Mouse (Mus musculus): ENCODE results near the gene Crb3. TPM values are rescaled to one million over a fixed set of nuclear protein-coding genes. Genes with fewer than 3 reads are reported as not detected.

The Crb3 gene
- polyA plus RNA-seq (2015; fragmentation: Nextera tagmentation; extraction: Ambion mirVana): 7.3 and 7.9 TPM in 2 replicates

DNA sequence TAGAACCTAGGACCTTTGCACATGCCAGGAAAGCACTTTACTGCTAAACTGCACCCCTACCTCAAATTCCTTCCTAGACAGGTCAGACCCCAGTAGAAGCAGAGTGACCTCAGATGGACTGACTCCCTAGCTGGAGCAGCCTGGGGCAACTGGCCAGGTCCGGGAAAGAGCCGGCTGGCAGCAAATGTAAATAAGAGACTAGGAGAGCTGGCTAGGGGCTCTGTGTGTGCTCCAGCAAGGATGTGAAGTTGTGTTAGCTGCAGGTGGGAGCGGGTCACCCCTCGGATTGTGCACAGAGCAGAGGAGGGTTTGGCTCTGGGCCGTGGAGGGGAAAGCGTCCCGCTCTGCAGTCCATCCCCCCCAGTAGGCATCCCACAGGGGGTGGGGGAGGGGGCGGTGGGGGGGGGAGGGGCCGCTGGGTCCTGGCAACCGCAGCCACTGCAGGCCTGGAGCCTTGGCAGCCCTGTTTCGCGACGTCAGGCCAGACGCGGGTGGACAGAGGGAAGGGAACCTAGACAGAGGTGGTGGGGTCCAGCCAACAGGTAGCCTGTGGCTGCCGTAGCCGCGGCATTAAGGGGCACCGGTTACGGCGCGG lies at the start of gene Crb3:
Gene Crb3, plus strand, starts transcription at position 215 of the 595 bp plus-strand sequence.
- peak within 1 kb of the TSS; percentile 81 for H3K4me3 ChIP-seq
- peak within 1 kb of the TSS; percentile 82 for H3K4me2 ChIP-seq
- H3K4me1 ChIP-seq: peaks cover 22% of the 10 kb centered on the region
- H3K9ac ChIP-seq: peak within 1 kb of the TSS; percentile 75
- 3% methylated on average over 15 of the region's 22 CpGs for WGBS
- no peak for ATAC-seq (ENCODE audit: insufficient number of reproducible peaks, insufficient read depth, low FRiP score, low TSS enrichment, low read depth)
- H3K27ac ChIP-seq: 0 out of 2 replicates have a peak within 1 kb of the TSS, but pooled peaks have one; percentile 28
- no peaks in the 10 kb centered on the region for H3K9me3 ChIP-seq
- peaks cover 32% of the 10 kb centered on the region for H3K27me3 ChIP-seq
- peaks cover 19% of the 10 kb centered on the region for H3K36me3 ChIP-seq

DNA sequence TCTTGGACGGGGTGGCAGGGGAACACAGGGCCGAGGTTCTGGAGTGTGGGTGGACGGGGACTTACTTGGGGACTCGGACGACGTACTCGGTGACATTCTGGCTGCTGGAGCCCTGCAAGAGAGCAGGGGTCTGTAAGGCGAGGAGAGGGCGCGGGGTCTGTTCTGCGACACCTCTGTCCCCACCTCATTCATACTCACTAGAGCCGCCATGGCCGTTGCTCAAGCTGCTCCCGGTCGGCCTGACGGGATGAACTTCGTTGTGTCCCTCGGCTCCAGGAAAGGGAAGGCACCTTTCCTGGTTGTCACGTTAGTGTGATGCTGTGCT lies 48.0 kb upstream of the Crb3 start:
- no peaks in the 10 kb centered on the region for H3K9me3 ChIP-seq
- ATAC-seq (ENCODE audit: insufficient number of reproducible peaks, insufficient read depth, low FRiP score, low TSS enrichment, low read depth): 0 out of 2 replicates have a peak, but pooled peaks have one; percentile 2
- peak overlapping the region; percentile 77 for H3K4me3 ChIP-seq
- H3K27ac ChIP-seq: peak overlapping the region; percentile 78
- peaks cover 38% of the 10 kb centered on the region for H3K36me3 ChIP-seq
- H3K4me2 ChIP-seq: peak overlapping the region; percentile 85
- no peaks in the 10 kb centered on the region for H3K27me3 ChIP-seq
- WGBS: under 1% methylated on average over 19 of the region's 19 CpGs
- peak overlapping the region; percentile 85 for H3K9ac ChIP-seq
- H3K4me1 ChIP-seq: peaks cover 19% of the 10 kb centered on the region

DNA sequence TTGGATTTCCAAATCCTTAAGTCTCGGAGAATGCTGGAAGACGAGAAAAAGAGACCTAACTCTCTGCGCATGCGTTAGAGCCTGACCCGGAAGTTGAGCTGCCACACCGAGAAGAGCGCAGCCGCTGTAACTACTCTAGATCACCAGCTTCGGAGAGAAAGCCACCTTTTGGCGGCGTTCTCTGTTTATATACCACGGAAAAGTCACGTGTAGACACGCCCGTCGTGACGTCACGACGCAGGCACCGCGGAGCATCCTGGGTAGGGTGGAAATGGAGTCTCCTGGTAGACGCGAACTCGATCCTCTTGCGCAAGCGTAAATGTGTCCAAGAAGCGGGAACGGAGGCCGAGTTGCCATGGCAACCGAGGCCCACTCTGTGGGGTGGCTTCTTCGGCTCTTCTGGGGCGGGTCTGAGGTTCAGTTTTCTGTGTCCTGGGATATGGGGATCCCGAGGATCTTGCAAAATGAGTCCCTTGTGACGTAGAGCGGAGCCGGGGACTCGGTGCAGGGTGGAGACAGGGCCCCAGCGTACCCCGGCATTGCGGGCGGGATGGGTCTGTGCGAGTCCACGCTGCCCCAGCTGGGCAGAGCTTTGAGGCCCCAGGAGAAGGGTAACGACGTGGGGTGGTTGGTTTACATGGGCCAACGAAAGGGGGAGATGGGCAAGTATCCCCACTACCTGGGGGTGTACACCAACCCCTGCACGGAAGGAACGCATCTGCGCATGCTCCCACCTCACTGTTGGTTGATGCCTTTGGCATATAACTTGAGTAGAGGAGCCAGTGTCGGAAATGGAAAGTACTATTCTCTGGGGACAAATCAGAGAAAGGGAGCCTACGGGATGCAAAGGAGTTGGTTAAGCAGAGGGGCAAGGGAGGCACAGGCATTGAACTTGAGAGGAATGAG lies 47.4 kb upstream of the Crb3 start, which contains the start of the genes Gtf2f1 and Gm17949:
Gene Gtf2f1, minus strand, starts transcription at position 53 of the 906 bp plus-strand sequence.
Gene Gm17949, plus strand, starts transcription at position 234 of the 906 bp plus-strand sequence.
- peak; percentile 86 for ATAC-seq (ENCODE audit: insufficient number of reproducible peaks, insufficient read depth, low FRiP score, low TSS enrichment, low read depth)
- H3K4me2 ChIP-seq: peak within 1 kb of the TSS; percentile 85
- no peaks in the 10 kb centered on the region for H3K9me3 ChIP-seq
- peak within 1 kb of the TSS; percentile 77 for H3K4me3 ChIP-seq
- H3K27ac ChIP-seq: peak within 1 kb of the TSS; percentile 98
- peaks cover 19% of the 10 kb centered on the region for H3K4me1 ChIP-seq
- under 1% methylated on average over 51 of the region's 51 CpGs for WGBS
- no peaks in the 10 kb centered on the region for H3K27me3 ChIP-seq
- peak within 1 kb of the TSS; percentile 85 for H3K9ac ChIP-seq
- H3K36me3 ChIP-seq: peaks cover 32% of the 10 kb centered on the region

DNA sequence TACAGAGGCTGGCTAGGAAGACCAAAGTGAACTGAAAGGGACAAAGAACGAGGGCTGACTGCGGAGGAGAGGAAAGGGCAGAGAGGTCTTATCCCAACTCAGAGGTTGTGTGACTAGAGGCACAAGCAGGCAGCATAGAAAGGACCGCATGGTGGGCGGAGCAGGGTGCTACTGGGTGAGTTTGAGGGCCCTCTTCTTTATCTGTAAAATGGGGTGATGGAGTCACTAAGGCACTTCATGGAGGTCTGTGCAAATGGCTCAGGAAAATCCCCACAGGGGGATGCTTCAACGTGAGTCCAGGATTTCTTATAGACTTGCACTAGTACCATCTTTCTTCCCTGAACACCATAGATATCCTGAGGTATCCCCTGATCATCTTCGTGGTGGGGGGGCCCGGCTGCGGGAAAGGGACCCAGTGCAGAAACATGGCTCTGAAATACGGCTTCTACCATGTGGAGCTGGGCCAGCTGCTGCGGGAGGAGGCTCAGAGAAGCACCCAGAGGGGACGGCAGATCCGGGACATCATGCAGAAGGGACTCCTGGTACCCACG lies 46.6 kb upstream of the Crb3 start:
- H3K4me1 ChIP-seq: peaks cover 19% of the 10 kb centered on the region
- peak overlapping the region; percentile 85 for H3K4me2 ChIP-seq
- peak overlapping the region; percentile 77 for H3K4me3 ChIP-seq
- no peak for ATAC-seq (ENCODE audit: insufficient number of reproducible peaks, insufficient read depth, low FRiP score, low TSS enrichment, low read depth)
- peak overlapping the region; percentile 98 for H3K27ac ChIP-seq
- peaks cover 24% of the 10 kb centered on the region for H3K36me3 ChIP-seq
- H3K9me3 ChIP-seq: no peaks in the 10 kb centered on the region
- peak overlapping the region; percentile 83 for H3K9ac ChIP-seq
- H3K27me3 ChIP-seq: no peaks in the 10 kb centered on the region
- WGBS: 74% methylated on average over 13 of the region's 13 CpGs

DNA sequence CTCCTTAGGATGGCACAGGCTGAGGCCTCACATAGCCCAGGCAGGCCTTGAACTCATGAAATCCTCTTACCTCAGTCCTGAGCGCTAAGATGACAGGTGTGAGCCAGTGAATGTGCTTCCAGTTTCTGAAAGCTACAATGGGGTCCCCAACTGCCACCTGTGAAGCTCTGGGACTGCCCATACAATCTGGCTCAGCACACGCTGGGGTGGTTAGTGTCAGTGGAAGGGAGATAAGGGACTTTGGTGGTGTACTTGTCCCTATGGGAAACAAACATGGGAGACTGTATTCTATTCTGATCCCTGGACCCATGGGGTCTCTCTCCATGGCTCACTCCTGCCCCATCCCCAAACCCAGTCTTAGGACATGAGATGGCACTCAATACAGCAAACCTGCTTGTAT lies 39.2 kb upstream of the Crb3 start:
- H3K36me3 ChIP-seq: peaks cover 56% of the 10 kb centered on the region
- H3K27me3 ChIP-seq: no peaks in the 10 kb centered on the region
- H3K9ac ChIP-seq: no peak overlapping the region
- WGBS: 80% methylated on average over 2 of the region's 2 CpGs
- H3K27ac ChIP-seq: no peak overlapping the region
- ATAC-seq (ENCODE audit: insufficient number of reproducible peaks, insufficient read depth, low FRiP score, low TSS enrichment, low read depth): no peak
- no peak overlapping the region for H3K4me3 ChIP-seq
- no peak overlapping the region for H3K4me2 ChIP-seq
- H3K4me1 ChIP-seq: no peaks in the 10 kb centered on the region
- H3K9me3 ChIP-seq: no peaks in the 10 kb centered on the region

DNA sequence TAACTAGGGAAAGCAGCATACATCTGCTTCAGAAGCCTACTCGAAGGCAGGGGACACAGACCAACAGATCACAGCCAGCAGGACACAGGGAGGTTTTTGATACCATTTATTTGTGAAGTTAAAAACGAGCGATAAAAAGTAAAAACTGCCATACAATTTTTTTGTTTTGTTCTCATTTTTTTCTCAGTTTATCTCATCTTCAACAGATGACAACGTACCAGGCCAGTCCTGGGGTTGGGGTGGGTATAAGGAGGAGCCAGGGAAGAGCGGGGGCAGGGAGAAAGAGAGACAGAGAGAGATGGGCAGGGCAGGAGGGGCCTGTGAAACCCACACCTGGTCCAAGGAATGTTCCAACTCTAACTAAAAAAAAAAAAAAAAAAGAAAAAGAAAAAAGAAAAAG lies 37.9 kb upstream of the Crb3 start:
- WGBS: 90% methylated on average over 5 of the region's 5 CpGs
- ATAC-seq (ENCODE audit: insufficient number of reproducible peaks, insufficient read depth, low FRiP score, low TSS enrichment, low read depth): no peak
- no peak overlapping the region for H3K9ac ChIP-seq
- H3K9me3 ChIP-seq: no peaks in the 10 kb centered on the region
- H3K4me2 ChIP-seq: no peak overlapping the region
- no peak overlapping the region for H3K4me3 ChIP-seq
- H3K27ac ChIP-seq: no peak overlapping the region
- H3K36me3 ChIP-seq: peaks cover 69% of the 10 kb centered on the region
- H3K4me1 ChIP-seq: no peaks in the 10 kb centered on the region
- H3K27me3 ChIP-seq: no peaks in the 10 kb centered on the region

DNA sequence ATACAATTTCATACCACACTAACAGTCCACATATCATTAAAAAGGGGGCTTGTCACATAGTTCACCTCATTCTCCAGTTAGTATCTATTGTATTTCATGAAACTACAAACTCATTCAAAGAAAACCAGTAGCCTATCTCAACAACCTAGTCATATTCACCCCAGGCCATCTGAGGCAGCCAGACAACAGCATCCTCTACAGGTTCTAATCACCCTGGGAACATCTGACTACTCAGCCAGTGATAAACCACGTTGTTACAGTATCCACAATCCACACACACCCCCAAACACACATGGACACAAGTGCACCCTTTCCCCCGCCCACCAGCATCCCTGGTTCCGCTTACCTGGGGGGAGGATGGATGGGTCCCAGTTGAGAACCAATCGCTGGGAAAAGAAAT lies 31.4 kb upstream of the Crb3 start:
- 88% methylated on average over 4 of the region's 4 CpGs for WGBS
- Histone ChIP-seq H3K4me3 (no peak overlapping the region), H3K27ac (no peak overlapping the region), H3K36me3 (peaks cover 67% of the 10 kb centered on the region), H3K4me1 (peaks cover 16% of the 10 kb centered on the region), H3K4me2 (no peak overlapping the region), H3K9me3 (no peaks in the 10 kb centered on the region), H3K9ac (no peak overlapping the region), H3K27me3 (no peaks in the 10 kb centered on the region)
- no peak for ATAC-seq (ENCODE audit: insufficient number of reproducible peaks, insufficient read depth, low FRiP score, low TSS enrichment, low read depth)

DNA sequence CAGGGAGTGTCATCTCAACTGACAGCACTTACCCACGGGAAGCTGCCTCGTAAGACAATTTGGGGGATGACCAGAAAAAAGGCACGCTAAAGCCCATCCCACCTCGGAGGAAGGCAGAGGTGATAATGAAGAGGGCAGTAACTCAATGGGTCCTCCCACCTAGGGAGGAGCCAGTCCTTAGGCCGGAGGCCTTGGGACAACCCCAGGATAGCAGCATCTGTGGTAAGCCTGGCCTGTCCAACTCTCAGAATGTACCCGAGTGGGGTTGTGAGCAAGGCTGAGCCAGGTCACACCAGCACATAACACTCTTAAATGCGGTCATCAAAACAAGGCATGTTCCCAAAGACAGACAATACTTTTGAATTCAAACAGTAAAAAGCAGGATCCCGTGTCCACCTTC lies 29.2 kb upstream of the Crb3 start:
- H3K9me3 ChIP-seq: no peaks in the 10 kb centered on the region
- peak overlapping the region; percentile 92 for H3K4me2 ChIP-seq
- ATAC-seq (ENCODE audit: insufficient number of reproducible peaks, insufficient read depth, low FRiP score, low TSS enrichment, low read depth): no peak
- peaks cover 17% of the 10 kb centered on the region for H3K4me1 ChIP-seq
- peaks cover 45% of the 10 kb centered on the region for H3K36me3 ChIP-seq
- H3K4me3 ChIP-seq: peak overlapping the region; percentile 90
- H3K27ac ChIP-seq: no peak overlapping the region
- peak overlapping the region; percentile 99 for H3K9ac ChIP-seq
- no peaks in the 10 kb centered on the region for H3K27me3 ChIP-seq
- 55% methylated on average over 8 of the region's 8 CpGs for WGBS

DNA sequence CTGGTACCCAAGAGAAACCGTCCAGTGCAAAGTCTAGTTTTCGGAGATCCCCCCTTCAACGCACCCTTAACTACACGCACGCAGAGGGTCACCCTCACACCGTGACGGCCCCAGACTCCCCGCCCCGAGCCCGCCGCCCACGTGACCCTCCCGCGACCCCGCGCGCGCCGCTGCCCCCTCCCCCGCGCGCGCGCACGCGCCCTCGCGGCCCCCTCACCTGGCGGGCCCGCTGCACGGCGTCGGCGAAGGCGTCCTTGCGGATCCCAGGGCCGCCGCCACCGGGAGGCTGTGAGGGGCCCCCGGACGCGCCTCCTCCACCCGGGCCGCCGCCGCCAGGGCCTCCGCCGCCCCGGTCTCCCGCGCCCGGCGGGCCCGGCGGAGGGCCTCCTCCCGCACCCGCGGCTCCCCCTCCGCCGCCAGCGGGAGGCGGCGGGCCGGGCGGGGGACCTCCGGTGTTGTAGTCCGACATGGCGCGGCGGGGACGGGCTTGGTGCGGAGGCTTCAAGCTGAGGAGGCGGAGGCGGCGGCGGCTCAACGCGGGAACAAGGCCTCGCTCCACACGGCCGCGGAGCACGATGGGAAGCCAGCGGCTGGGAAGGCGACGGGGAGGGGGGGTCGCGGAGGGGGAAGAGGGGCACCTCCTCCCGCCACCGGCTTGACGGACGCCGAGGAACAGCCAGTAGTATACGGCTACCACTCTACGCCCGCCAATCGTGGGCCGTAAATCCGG lies 27.8 kb upstream of the Crb3 start, which contains the start of gene Khsrp:
Gene Khsrp, minus strand, starts transcription at position 592 of the 730 bp plus-strand sequence.
- Histone ChIP-seq H3K4me3 (peak within 1 kb of the TSS; percentile 90), H3K4me1 (peaks cover 17% of the 10 kb centered on the region), H3K4me2 (peak within 1 kb of the TSS; percentile 92), H3K27ac (peak within 1 kb of the TSS; percentile 94), H3K27me3 (0 out of 2 replicates have a peak, but pooled peaks cover 3% of the 10 kb centered on the region), H3K9ac (peak within 1 kb of the TSS; percentile 99), H3K36me3 (peaks cover 31% of the 10 kb centered on the region), H3K9me3 (no peaks in the 10 kb centered on the region)
- ATAC-seq (ENCODE audit: insufficient number of reproducible peaks, insufficient read depth, low FRiP score, low TSS enrichment, low read depth): no peak
- WGBS: under 1% methylated on average over 74 of the region's 99 CpGs

DNA sequence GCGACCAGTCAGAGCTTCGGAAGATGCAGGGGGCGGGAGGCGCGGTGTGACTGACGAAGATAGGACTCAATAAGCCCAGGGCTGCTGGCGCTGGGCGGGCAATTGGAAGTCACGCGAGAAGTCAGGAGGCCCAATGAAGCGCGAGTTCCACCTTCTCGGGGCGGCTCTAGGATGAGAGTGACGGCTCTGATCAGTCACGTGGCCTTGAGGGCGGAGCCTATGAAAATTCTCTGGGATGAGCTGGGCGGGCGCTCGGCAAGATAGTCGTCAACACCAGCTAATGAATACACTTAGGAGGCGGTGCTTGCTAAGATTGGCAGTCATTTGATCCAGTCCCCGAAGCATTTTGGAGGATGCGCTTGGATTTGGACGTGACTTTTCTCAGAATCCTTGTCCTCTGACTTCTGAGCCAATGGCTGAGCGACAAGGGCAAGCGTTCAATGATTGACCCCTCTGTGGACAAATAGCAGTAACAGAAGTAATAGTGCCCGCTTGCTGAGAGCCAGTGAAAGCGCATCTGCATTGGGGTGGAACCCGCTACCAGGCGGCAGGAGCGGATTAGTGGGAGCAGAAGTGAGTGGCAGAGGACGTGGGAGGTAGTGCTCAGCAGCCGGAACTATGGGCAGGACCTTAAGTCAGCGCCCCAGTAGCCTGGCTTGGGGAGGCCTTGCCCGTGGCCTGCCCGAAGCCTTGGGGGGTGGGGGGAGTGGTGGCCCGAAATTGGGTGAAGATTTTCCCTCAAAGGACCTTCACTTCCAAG lies 27.1 kb upstream of the Crb3 start:
- peak; percentile 95 for ATAC-seq (ENCODE audit: insufficient number of reproducible peaks, insufficient read depth, low FRiP score, low TSS enrichment, low read depth)
- Histone ChIP-seq H3K27me3 (0 out of 2 replicates have a peak, but pooled peaks cover 6% of the 10 kb centered on the region), H3K4me2 (peak overlapping the region; percentile 64), H3K4me3 (peak overlapping the region; percentile 90), H3K9ac (peak overlapping the region; percentile 64), H3K36me3 (peaks cover 23% of the 10 kb centered on the region), H3K9me3 (no peaks in the 10 kb centered on the region), H3K27ac (peak overlapping the region; percentile 92), H3K4me1 (peaks cover 17% of the 10 kb centered on the region)
- under 1% methylated on average over 38 of the region's 38 CpGs for WGBS
